Mouse (Mus musculus) brain, embryonic 14.5 days (tissue): ENCODE measurements around the gene Pex14.

Experiments used
- CTCF ChIP-seq: fragments of 200-500 bp; IDR thresholded peaks from 2 replicates; pipeline ENCODE4 v1.5.1; 2012; ENCODE audit warnings: inconsistent platforms, mild to moderate bottlenecking, moderate library complexity, borderline replicate concordance; ENCODE audit not compliant: insufficient read depth, insufficient read length; ENCODE audit errors: extremely low read depth
- POLR2A ChIP-seq: fragments of 200-500 bp; IDR thresholded peaks from 2 replicates; pipeline ENCODE4 v1.6.1; 2012; ENCODE audit warnings: mild to moderate bottlenecking, inconsistent platforms, borderline replicate concordance; ENCODE audit not compliant: poor library complexity, insufficient read depth, insufficient read length, severe bottlenecking; ENCODE audit errors: extremely low read depth

GRCm38 (mm10) chr4:149133395-149133794 lies 33.7 kb upstream of the Pex14 start:
- TF ChIP-seq POLR2A (no peak), CTCF (no peak)
